Mouse (Mus musculus) embryo, embryonic 11.5 days (tissue): ENCODE results near the gene Stk32c.

Source experiments
- DNase-seq: peaks from one replicate; pipeline ENCODE4 v3.0.0-alpha.2; 2012; ENCODE audit warnings: low read depth, low spot score

Gene Stk32c

GRCm38 (mm10) chr7:139200108-139200507, 13.0 kb downstream of the Stk32c start:
- DNase-seq: no peak

GRCm38 (mm10) chr7:139197022-139197421, 16.1 kb downstream of the Stk32c start:
- no peak for DNase-seq

- DNase-seq: no peak
Measured at GRCm38 (mm10) chr7:139191619-139192018, 21.5 kb downstream of the Stk32c start.

- no peak for DNase-seq
Measured at GRCm38 (mm10) chr7:139190616-139191015, 22.5 kb downstream of the Stk32c start.

- peak; percentile 29 for DNase-seq
Measured at GRCm38 (mm10) chr7:139188634-139189207, 24.4 kb downstream of the Stk32c start.

GRCm38 (mm10) chr7:139187771-139188633, 25.1 kb downstream of the Stk32c start:
- peak; percentile 72 for DNase-seq

- no peak for DNase-seq
Measured at GRCm38 (mm10) chr7:139187277-139187676, 25.8 kb downstream of the Stk32c start.

- no peak for DNase-seq
Measured at GRCm38 (mm10) chr7:139186436-139186835, 26.7 kb downstream of the Stk32c start.

GRCm38 (mm10) chr7:139185971-139186370, 27.1 kb downstream of the Stk32c start:
- no peak for DNase-seq

GRCm38 (mm10) chr7:139184846-139185245, 28.3 kb downstream of the Stk32c start:
- no peak for DNase-seq

GRCm38 (mm10) chr7:139184396-139184795, 28.7 kb downstream of the Stk32c start:
- DNase-seq: no peak

GRCm38 (mm10) chr7:139180058-139180457, 33.0 kb downstream of the Stk32c start:
- no peak for DNase-seq

- no peak for DNase-seq
Measured at GRCm38 (mm10) chr7:139179299-139179698, 33.8 kb downstream of the Stk32c start.

- DNase-seq: no peak
Measured at GRCm38 (mm10) chr7:139169143-139169542, 44.0 kb downstream of the Stk32c start.

GRCm38 (mm10) chr7:139164410-139164809, 48.7 kb downstream of the Stk32c start:
- DNase-seq: no peak

GRCm38 (mm10) chr7:139158956-139159355, 54.2 kb downstream of the Stk32c start:
- no peak for DNase-seq

- DNase-seq: no peak
Measured at GRCm38 (mm10) chr7:139158549-139158948, 54.6 kb downstream of the Stk32c start.

GRCm38 (mm10) chr7:139157541-139157940, 55.6 kb downstream of the Stk32c start:
- DNase-seq: no peak

- no peak for DNase-seq
Measured at GRCm38 (mm10) chr7:139156341-139157058, 56.6 kb downstream of the Stk32c start.

GRCm38 (mm10) chr7:139152927-139153326, 60.2 kb downstream of the Stk32c start:
- no peak for DNase-seq

- DNase-seq: peak; percentile 46
Measured at GRCm38 (mm10) chr7:139151116-139151515, 62.0 kb downstream of the Stk32c start.

- no peak for DNase-seq
Measured at GRCm38 (mm10) chr7:139149373-139149772, 63.7 kb downstream of the Stk32c start.
